Mouse (Mus musculus) liver, embryonic 11.5 days (tissue): Measurements from ENCODE around the gene Hdac7. TPM values are rescaled to one million over a fixed set of nuclear protein-coding genes. Genes with fewer than 3 reads are reported as not detected.
"Not testable (repeated sequence)": the region's sequence is repeated elsewhere in the genome, so short reads cannot be mapped to it uniquely, and the experiment has no call there.

Experiments
- ATAC-seq: fragments of 200-750 bp; cut with Nextera tagmentation; replicated peaks from 2 replicates; pipeline ENCODE4 v1.8.0; 2017; ENCODE audit warnings: moderate number of reproducible peaks, mild to moderate bottlenecking, moderate TSS enrichment, moderate library complexity; ENCODE audit not compliant: low FRiP score
- DNase-seq: peaks from one replicate; pipeline ENCODE4 v3.0.0-alpha.2; 2017; ENCODE audit warnings: low spot score
- H3K27ac ChIP-seq: fragments of 300-500 bp; sonication (generic); 2 replicates; pipeline ENCODE4 v1.5.1; 2014; ENCODE audit warnings: mild to moderate bottlenecking, low read depth, low read length, control low read depth
- H3K27me3 ChIP-seq: fragments of 300-500 bp; sonication (generic); replicated peaks from 2 replicates; pipeline ENCODE4 v1.6.1; 2014; ENCODE audit warnings: low read length, mixed read lengths; ENCODE audit not compliant: control insufficient read depth, insufficient read depth
- H3K36me3 ChIP-seq: fragments of 300-500 bp; sonication (generic); 2 replicates; pipeline ENCODE4 v1.6.1; 2014; ENCODE audit warnings: mild to moderate bottlenecking, low read length, moderate library complexity, mixed read lengths; ENCODE audit not compliant: control insufficient read depth, insufficient read depth
- H3K4me1 ChIP-seq: fragments of 300-500 bp; sonication (generic); replicated peaks from 2 replicates; pipeline ENCODE4 v1.6.1; 2014; ENCODE audit warnings: low read length, mixed read lengths; ENCODE audit not compliant: control insufficient read depth, insufficient read depth
- H3K4me2 ChIP-seq: fragments of 300-500 bp; sonication (generic); 2 replicates; pipeline ENCODE4 v1.6.1; 2014; ENCODE audit warnings: mild to moderate bottlenecking, control low read depth, moderate library complexity
- H3K4me3 ChIP-seq: fragments of 300-500 bp; sonication (generic); 2 replicates; pipeline ENCODE4 v1.5.1; 2014; ENCODE audit warnings: low read depth, low read length, control low read depth
- H3K9ac ChIP-seq: fragments of 300-500 bp; sonication (generic); 2 replicates; pipeline ENCODE4 v1.6.1; 2014; ENCODE audit warnings: low read depth, low read length, control low read depth
- H3K9me3 ChIP-seq: fragments of 300-500 bp; sonication (generic); 2 replicates; pipeline ENCODE4 v1.6.1; 2016; ENCODE audit warnings: low read length, inconsistent platforms, mixed read lengths; ENCODE audit not compliant: control insufficient read depth
- WGBS: fragments of 180-500 bp; shearing (Covaris S2); extraction: QIAGEN DNeasy Blood & Tissue Kit; methylation state at CpG from one replicate; pipeline ENCODE4 v1.1.7; 2014; 5-methylcytosine and 5-hydroxymethylcytosine counted together
- polyA plus RNA-seq: library from polyadenylated mRNA; unstranded; fragments of >200 nt; fragmentation: Nextera tagmentation; extraction: Ambion mirVana; gene quantifications from 2 replicates; pipeline ENCODE4 v1.2.1, GENCODE M21; 2014

Gene Hdac7
- polyA plus RNA-seq, 1 experiment from 2014 or later = 33.5 TPM

DNA sequence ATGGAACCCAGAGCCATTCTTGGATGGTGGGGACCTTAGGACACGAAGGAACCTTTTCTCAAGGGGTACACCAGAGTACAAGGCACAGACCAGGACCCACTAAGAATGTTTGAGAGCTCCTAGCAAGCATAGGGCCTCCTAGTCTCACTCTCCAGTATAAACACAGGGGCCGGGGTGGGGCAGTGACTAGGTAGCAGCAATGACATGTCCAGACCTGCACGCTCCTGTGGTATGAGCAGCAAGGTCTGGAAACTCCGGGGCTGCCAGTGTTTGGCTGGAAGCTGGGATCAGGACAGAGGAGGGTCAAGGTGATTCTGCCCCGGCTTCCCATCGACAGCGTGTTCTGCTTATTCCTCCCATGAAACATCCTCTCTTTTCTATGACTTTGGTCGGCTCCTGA, 31.5 kb upstream of the Hdac7 start:
- Histone ChIP-seq H3K27ac (no peak overlapping the region), H3K4me2 (no peak overlapping the region), H3K4me3 (no peak overlapping the region), H3K27me3 (no peaks in the 10 kb centered on the region), H3K9me3 (no peaks in the 10 kb centered on the region), H3K4me1 (no peaks in the 10 kb centered on the region), H3K36me3 (no peaks in the 10 kb centered on the region), H3K9ac (no peak overlapping the region)
- 90% methylated on average over 8 of the region's 8 CpGs for WGBS
- ATAC-seq (no peak), DNase-seq (no peak)

DNA sequence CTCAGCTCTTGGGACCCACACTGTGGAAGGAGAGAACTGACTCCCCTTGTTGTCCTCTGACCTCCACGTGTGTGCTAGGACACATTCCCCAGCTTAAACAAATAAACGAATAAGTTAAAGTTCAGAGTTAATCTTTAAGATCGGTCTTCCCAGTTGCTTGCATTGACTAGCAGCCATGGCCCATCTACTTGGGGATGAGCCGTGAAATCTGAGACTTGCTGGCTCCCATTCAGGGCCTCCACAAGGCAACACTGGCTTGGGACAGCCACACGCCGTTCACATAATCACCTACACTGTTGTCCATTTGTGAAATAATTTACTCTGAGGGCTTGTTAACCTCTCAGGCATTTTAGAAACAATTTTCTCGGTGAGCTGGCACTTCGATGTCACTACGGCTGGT, 29.4 kb upstream of the Hdac7 start:
- Histone ChIP-seq H3K27me3 (no peaks in the 10 kb centered on the region), H3K4me2 (no peak overlapping the region), H3K4me3 (no peak overlapping the region), H3K27ac (no peak overlapping the region), H3K9ac (no peak overlapping the region), H3K36me3 (no peaks in the 10 kb centered on the region), H3K9me3 (no peaks in the 10 kb centered on the region), H3K4me1 (no peaks in the 10 kb centered on the region)
- ATAC-seq (no peak), DNase-seq (no peak)
- 76% methylated on average over 9 of the region's 9 CpGs for WGBS

GRCm38 (mm10) chr15:97872161-97872560, 27.9 kb upstream of the Hdac7 start:
- H3K9ac ChIP-seq = no peak overlapping the region
- H3K4me2 ChIP-seq = no peak overlapping the region
- no peak for ATAC-seq
- no peak overlapping the region for H3K27ac ChIP-seq
- WGBS = 90% methylated on average over 8 of the region's 8 CpGs
- H3K4me1 ChIP-seq = no peaks in the 10 kb centered on the region
- H3K4me3 ChIP-seq = no peak overlapping the region
- H3K9me3 ChIP-seq = no peaks in the 10 kb centered on the region
- H3K27me3 ChIP-seq = no peaks in the 10 kb centered on the region
- DNase-seq = no peak
- H3K36me3 ChIP-seq = no peaks in the 10 kb centered on the region

DNA sequence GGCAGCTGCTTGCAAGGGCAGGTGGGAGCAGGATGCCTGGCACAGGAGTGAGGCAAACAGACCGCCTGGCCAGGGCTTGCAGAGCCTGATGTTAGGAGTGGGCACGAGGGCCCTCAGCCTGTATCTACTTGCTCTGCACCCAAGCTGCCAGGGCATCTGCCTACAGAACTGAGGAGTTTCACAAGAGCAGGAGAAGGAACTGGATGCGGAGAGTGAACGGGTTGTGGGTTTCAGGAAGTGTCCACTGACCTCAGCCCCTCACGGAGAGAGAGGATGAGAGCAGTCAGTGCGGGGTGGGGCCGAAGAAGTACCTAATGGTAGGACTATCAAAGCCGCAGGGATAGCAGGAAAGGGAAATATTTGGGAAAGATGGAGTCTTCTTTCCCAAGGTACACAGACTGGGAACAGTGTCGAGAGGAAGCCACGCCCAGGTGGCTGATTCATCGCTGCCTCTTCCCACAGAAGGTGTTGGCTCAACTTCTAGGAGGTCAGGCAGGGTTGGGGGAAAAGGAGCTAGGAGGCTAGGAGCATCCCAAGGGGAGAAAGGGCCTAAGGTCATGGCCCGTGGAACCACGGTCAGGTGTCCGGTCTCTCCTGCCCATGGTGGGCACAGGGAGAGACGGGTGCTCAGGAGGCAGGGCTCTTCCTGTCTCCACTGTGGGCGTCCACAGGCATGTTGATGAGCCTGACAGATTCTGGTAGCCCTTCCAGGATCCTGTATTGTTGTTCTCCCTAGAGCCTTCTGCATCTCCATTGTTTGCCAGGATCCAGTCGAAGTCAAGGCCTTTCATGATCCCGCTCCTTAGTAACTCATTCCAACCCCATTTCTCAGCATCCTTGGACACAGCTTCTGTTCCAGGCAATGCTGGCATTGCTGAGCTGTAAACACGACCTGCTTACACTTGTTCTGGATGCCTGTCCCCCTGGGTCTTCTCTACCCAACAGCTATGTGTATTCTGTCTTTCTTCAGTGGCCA, 27.0 kb upstream of the Hdac7 start:
- Histone ChIP-seq H3K27ac (no peak overlapping the region), H3K4me3 (no peak overlapping the region), H3K4me2 (no peak overlapping the region), H3K36me3 (no peaks in the 10 kb centered on the region), H3K4me1 (no peaks in the 10 kb centered on the region), H3K9me3 (peaks cover 4% of the 10 kb centered on the region; the same call in 1 of the 2 replicates), H3K9ac (no peak overlapping the region), H3K27me3 (no peaks in the 10 kb centered on the region)
- no peak for ATAC-seq
- no peak for DNase-seq
- 68% methylated on average over 19 of the region's 19 CpGs for WGBS

DNA sequence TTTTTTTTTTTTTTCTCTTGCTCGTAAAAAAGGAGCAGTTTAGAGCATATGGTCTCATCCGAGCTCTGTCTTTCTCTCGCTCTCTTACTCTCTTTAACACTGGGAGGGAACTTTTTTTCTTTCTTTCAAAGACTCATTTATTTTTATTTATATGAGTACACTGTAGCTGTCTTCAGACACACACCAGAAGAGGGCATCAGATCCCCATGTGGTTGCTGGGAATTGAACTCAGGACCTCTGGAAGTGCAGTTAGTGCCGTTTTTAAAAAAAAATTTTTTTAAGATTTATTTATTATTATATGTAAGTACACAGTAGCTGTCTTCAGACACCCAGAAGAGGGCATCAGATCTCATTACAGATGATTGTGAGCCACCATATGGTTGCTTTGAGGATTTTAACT, 25.8 kb upstream of the Hdac7 start:
- H3K4me2 ChIP-seq, DNase-seq, H3K27ac ChIP-seq, H3K4me1 ChIP-seq, ATAC-seq, H3K9ac ChIP-seq, H3K9me3 ChIP-seq, H3K36me3 ChIP-seq, H3K27me3 ChIP-seq, H3K4me3 ChIP-seq: not testable (repeated sequence)
- 87% methylated on average over 4 of the region's 4 CpGs for WGBS

DNA sequence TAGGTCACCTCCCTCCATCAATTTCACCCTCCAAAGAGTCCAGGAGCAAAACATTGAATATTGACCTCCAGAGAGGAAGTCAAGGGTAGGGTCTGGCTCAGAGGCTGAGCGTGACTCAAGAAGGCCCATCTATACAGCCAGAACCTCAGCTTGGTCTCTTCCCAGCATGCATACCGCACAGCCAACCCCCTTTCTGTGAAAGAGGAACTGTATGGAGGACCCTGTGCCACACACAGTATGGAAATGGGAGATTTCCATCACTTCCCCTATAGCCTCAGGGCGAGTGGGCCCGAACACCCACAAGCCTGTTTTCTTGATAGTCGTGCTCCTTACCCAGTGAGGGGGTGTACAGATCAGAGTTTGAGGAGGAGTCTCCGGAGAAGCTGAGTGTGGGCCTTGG, 24.7 kb upstream of the Hdac7 start:
- WGBS = 60% methylated on average over 6 of the region's 6 CpGs

GRCm38 (mm10) chr15:97865988-97866387, 21.7 kb upstream of the Hdac7 start:
- Histone ChIP-seq H3K4me1 (peaks cover 21% of the 10 kb centered on the region), H3K9ac (no peak overlapping the region), H3K27me3 (no peaks in the 10 kb centered on the region), H3K4me3 (no peak overlapping the region), H3K36me3 (no peaks in the 10 kb centered on the region), H3K4me2 (no peak overlapping the region), H3K9me3 (peaks cover 8% of the 10 kb centered on the region; the same call in 1 of the 2 replicates), H3K27ac (no peak overlapping the region)
- DNase-seq = no peak
- ATAC-seq = no peak
- WGBS = 93% methylated on average over 2 of the region's 2 CpGs

More for the DNA sequence above, 24.7 kb upstream of the Hdac7 start:
- Histone ChIP-seq H3K27ac (no peak overlapping the region), H3K4me2 (no peak overlapping the region), H3K36me3 (no peaks in the 10 kb centered on the region), H3K4me3 (no peak overlapping the region), H3K9ac (no peak overlapping the region), H3K9me3 (peaks cover 8% of the 10 kb centered on the region; the same call in 1 of the 2 replicates), H3K4me1 (peaks cover 14% of the 10 kb centered on the region), H3K27me3 (no peaks in the 10 kb centered on the region)
- no peak for ATAC-seq
- DNase-seq = no peak

DNA sequence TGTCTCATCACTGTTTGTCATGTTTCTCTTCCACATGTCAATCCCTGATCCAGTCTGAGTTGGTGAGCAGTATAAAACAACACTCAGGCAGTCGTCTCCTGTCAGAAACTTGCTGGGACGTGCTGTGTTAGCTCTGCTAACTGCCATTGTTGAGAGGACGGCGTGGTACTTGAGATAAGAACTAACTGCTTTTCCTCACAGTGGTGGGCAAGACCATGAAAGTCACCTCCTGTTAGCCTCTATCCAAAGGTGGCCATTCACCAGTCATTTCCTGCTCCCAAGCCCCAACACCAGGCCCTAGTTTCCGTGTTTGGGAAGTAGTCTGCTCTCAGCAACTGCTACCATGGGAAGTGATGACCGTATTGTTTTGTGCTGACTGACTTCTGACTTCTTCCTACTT, 20.9 kb upstream of the Hdac7 start:
- ATAC-seq (peak; percentile 80), DNase-seq (no peak)
- Histone ChIP-seq H3K27me3 (no peaks in the 10 kb centered on the region), H3K36me3 (no peaks in the 10 kb centered on the region), H3K4me2 (no peak overlapping the region), H3K9ac (peak overlapping the region; percentile 26), H3K9me3 (peaks cover 8% of the 10 kb centered on the region; the same call in 1 of the 2 replicates), H3K4me3 (no peak overlapping the region), H3K4me1 (peaks cover 21% of the 10 kb centered on the region), H3K27ac (peak overlapping the region; percentile 79)
- WGBS = 20% methylated on average over 6 of the region's 6 CpGs
